Mouse (Mus musculus) WW6 (cell line): ENCODE data around the gene Crcp.
"Not testable (repeated sequence)": the region's sequence is repeated elsewhere in the genome, so short reads cannot be mapped to it uniquely, and the experiment has no call there.

ENCODE experiments used
- DNase-seq: peaks from one replicate; pipeline ENCODE4 v3.0.0-alpha.2; 2013; ENCODE audit warnings: low read depth, low spot score

Crcp gene

GRCm38 (mm10) chr5:130023767-130024539 is 5.1 kb upstream of the Crcp start:
- DNase-seq: peak; percentile 79

GRCm38 (mm10) chr5:130027134-130027533 is 2.0 kb upstream of the Crcp start:
- DNase-seq: no peak

GRCm38 (mm10) chr5:130027696-130028095 is 1.4 kb upstream of the Crcp start:
- DNase-seq: no peak

- DNase-seq: no peak
Measured at GRCm38 (mm10) chr5:130031410-130032390, 2.6 kb downstream of the Crcp start.

- DNase-seq: no peak
Measured at GRCm38 (mm10) chr5:130033869-130034268, 4.8 kb downstream of the Crcp start.

- not testable (repeated sequence) for DNase-seq
Measured at GRCm38 (mm10) chr5:130036300-130036699, 7.2 kb downstream of the Crcp start.

- peak; percentile 63 for DNase-seq
Measured at GRCm38 (mm10) chr5:130037752-130038455, 8.8 kb downstream of the Crcp start.

- DNase-seq: no peak
Measured at GRCm38 (mm10) chr5:130040797-130041196, 11.7 kb downstream of the Crcp start.

GRCm38 (mm10) chr5:130041262-130041661 is 12.2 kb downstream of the Crcp start:
- no peak for DNase-seq

- DNase-seq: no peak
Measured at GRCm38 (mm10) chr5:130043741-130044140, 14.7 kb downstream of the Crcp start.

- DNase-seq: no peak
Measured at GRCm38 (mm10) chr5:130044201-130044695, 15.2 kb downstream of the Crcp start.

- DNase-seq: no peak
Measured at GRCm38 (mm10) chr5:130046100-130046499, 17.0 kb downstream of the Crcp start.

GRCm38 (mm10) chr5:130046589-130046988 is 17.5 kb downstream of the Crcp start:
- no peak for DNase-seq

- no peak for DNase-seq
Measured at GRCm38 (mm10) chr5:130047013-130047412, 17.9 kb downstream of the Crcp start.

GRCm38 (mm10) chr5:130048786-130049520 is 19.9 kb downstream of the Crcp start:
- DNase-seq: no peak

- DNase-seq: no peak
Measured at GRCm38 (mm10) chr5:130050416-130050815, 21.3 kb downstream of the Crcp start.

- no peak for DNase-seq
Measured at GRCm38 (mm10) chr5:130051073-130051860, 22.2 kb downstream of the Crcp start.

- DNase-seq: no peak
Measured at GRCm38 (mm10) chr5:130052510-130052909, 23.4 kb downstream of the Crcp start.

GRCm38 (mm10) chr5:130052955-130053354 is 23.9 kb downstream of the Crcp start:
- no peak for DNase-seq

- DNase-seq: no peak
Measured at GRCm38 (mm10) chr5:130055688-130056087, 26.6 kb downstream of the Crcp start.
